Mouse (Mus musculus) regulatory T cell (primary cell): ENCODE results near the gene Mob4.

Source experiments
- in situ Hi-C: fragments of 300-600 bp; cut with MboI, MseI; formaldehyde crosslinking; loops from one replicate; pipeline ENCODE4 v1.15.1; 2025; ENCODE audit warnings: high pct_unique_total_duplicates

Gene Mob4

GRCm38 (mm10) chr1:55131424-55132014 lies 488 bp downstream of the Mob4 start:
- in situ Hi-C loops = no loop called here

- in situ Hi-C loops = no loop called here
Observed at GRCm38 (mm10) chr1:55132308-55132707, 1.3 kb downstream of the Mob4 start.

GRCm38 (mm10) chr1:55133173-55133572 lies 2.1 kb downstream of the Mob4 start:
- in situ Hi-C loops = no loop called here

GRCm38 (mm10) chr1:55134301-55134700 lies 3.3 kb downstream of the Mob4 start:
- in situ Hi-C loops = no loop called here

- in situ Hi-C loops = no loop called here
Observed at GRCm38 (mm10) chr1:55135846-55136245, 4.8 kb downstream of the Mob4 start.

- in situ Hi-C loops = no loop called here
Observed at GRCm38 (mm10) chr1:55144338-55144737, 13.3 kb downstream of the Mob4 start.

- in situ Hi-C loops = no loop called here
Observed at GRCm38 (mm10) chr1:55145556-55145955, 14.5 kb downstream of the Mob4 start.

GRCm38 (mm10) chr1:55157329-55157728 lies 26.3 kb downstream of the Mob4 start:
- in situ Hi-C loops = no loop called here

- in situ Hi-C loops = no loop called here
Observed at GRCm38 (mm10) chr1:55158211-55158610, 27.2 kb downstream of the Mob4 start.

GRCm38 (mm10) chr1:55158821-55159220 lies 27.8 kb downstream of the Mob4 start:
- in situ Hi-C loops = no loop called here

- in situ Hi-C loops = no loop called here
Observed at GRCm38 (mm10) chr1:55160218-55160617, 29.2 kb downstream of the Mob4 start.

GRCm38 (mm10) chr1:55160831-55161638 lies 30.0 kb downstream of the Mob4 start:
- in situ Hi-C loops = no loop called here

GRCm38 (mm10) chr1:55161895-55162294 lies 30.9 kb downstream of the Mob4 start:
- in situ Hi-C loops = no loop called here

- in situ Hi-C loops = no loop called here
Observed at GRCm38 (mm10) chr1:55162781-55163180, 31.8 kb downstream of the Mob4 start.

GRCm38 (mm10) chr1:55164005-55164404 lies 33.0 kb downstream of the Mob4 start:
- in situ Hi-C loops = no loop called here

- in situ Hi-C loops = no loop called here
Observed at GRCm38 (mm10) chr1:55167560-55167959, 36.5 kb downstream of the Mob4 start.

GRCm38 (mm10) chr1:55168591-55168990 lies 37.6 kb downstream of the Mob4 start:
- in situ Hi-C loops = no loop called here

GRCm38 (mm10) chr1:55171361-55172325 lies 40.6 kb downstream of the Mob4 start:
- in situ Hi-C loops = no loop called here

- in situ Hi-C loops = no loop called here
Observed at GRCm38 (mm10) chr1:55173720-55174557, 42.9 kb downstream of the Mob4 start.

- in situ Hi-C loops = no loop called here
Observed at GRCm38 (mm10) chr1:55174558-55175034, 43.6 kb downstream of the Mob4 start.
